Mouse (Mus musculus): ENCODE measurements around the gene Fstl4.

GRCm38 (mm10) chr11:53078419-53079334, 314.2 kb downstream of the Fstl4 start:
- TF ChIP-seq CTCF (conservative IDR thresholded peaks at IDR 0.05; ENCODE audit: insufficient read depth, insufficient read length, low read depth, low read length), result no peak
- no peak for TF ChIP-seq POLR2A (IDR thresholded peaks at IDR 0.05; ENCODE audit: low read depth, low read length)

Measured in kidney, adult 2 months (tissue).